ENCODE assay signal across 9 mouse cellular contexts in genomic region chr7:18927759-18928158, GRCm38 (mm10). TPM values are rescaled to one million over a fixed set of nuclear protein-coding genes. Genes with fewer than 3 reads are reported as not detected.
DNase-seq lines count a peak whose midpoint lies in the region; ATAC-seq lines count a peak whose summit lies in the region.
"Had no signal": no experiment of that assay in that cellular context is flagged by ENCODE, and none has a peak within 500 bp of the region (broad histone marks: within the 10 kb centered on the region; RNA-seq: fewer than 3 reads in every experiment).

No protein-coding gene starts in this region.

- DNase-seq in gastrocnemius, postnatal 25 days: peak; percentile 50
- no peak for DNase-seq in gastrocnemius, postnatal 4 days (ENCODE audit: low spot score in 2 of 2)
- DNase-seq in heart, adult 8-10 months (ENCODE audit: low spot score): peak; percentile 77
- DNase-seq in kidney, adult 8-10 months: peak; percentile 46 to 54
- DNase-seq in right cerebral cortex, adult 18-20 months: no peak
- no peak for DNase-seq in urinary bladder, postnatal 4 days (ENCODE audit: low spot score in 2 of 2)
- DNase-seq in embryo, embryonic 10 days (ENCODE audit: low spot score): no peak

- peak overlapping the region; percentile 98 for H3K9ac ChIP-seq in midbrain, embryonic 13.5 days (replicated peaks)

- no peaks in the 10 kb centered on the region for H3K36me3 ChIP-seq in midbrain, embryonic 13.5 days

- H3K4me2 ChIP-seq in midbrain, embryonic 13.5 days (replicated peaks): peak overlapping the region; percentile 83

- no peaks in the 10 kb centered on the region for H3K9me3 ChIP-seq in midbrain, embryonic 13.5 days

- peaks cover 85% of the 10 kb centered on the region for H3K4me1 ChIP-seq in midbrain, embryonic 13.5 days (replicated peaks)

- peak overlapping the region; percentile 98 for H3K27ac ChIP-seq in midbrain, embryonic 13.5 days

- 47% methylated on average over 3 of the region's 3 CpGs for WGBS in midbrain, embryonic 13.5 days

- peak overlapping the region; percentile 95 for H3K4me3 ChIP-seq in midbrain, embryonic 13.5 days (replicated peaks)

- no peaks in the 10 kb centered on the region for H3K27me3 ChIP-seq in midbrain, embryonic 13.5 days

- ATAC-seq in midbrain, embryonic 13.5 days: no peak

RNA-seq across cellular contexts. Expression of gene Nova2, which starts 2.1 kb away (rescaled TPM):
- total RNA-seq in gastrocnemius, postnatal 25 days (2021): 1 to 10 TPM; 1.7 to 2.1 TPM
- 1 to 10 TPM; 4.0 to 4.2 TPM for total RNA-seq in gastrocnemius, postnatal 4 days (2021)
- 1 to 10 TPM; 3.2 to 5.5 (median 5.1) TPM for total RNA-seq in heart, adult 8-10 months (2022)
- 16.5 and 18.6 TPM in 2 replicates for polyA plus RNA-seq in midbrain, embryonic 13.5 days (2015; fragmentation: Nextera tagmentation; extraction: Ambion mirVana)

RNA-seq across cellular contexts. Expression of gene Ccdc61, which starts 17.5 kb away (rescaled TPM):
- 1 to 10 TPM; 5.2 to 6.5 TPM for total RNA-seq in gastrocnemius, postnatal 25 days (2021)
- 10 to 100 TPM; 12.5 to 15.7 TPM for total RNA-seq in gastrocnemius, postnatal 4 days (2021)
- 10 to 100 TPM in 1 of 4 experiments, 1 to 10 TPM in 3; 7.4 to 10.7 (median 8.9) TPM for total RNA-seq in heart, adult 8-10 months (2022)
- polyA plus RNA-seq in midbrain, embryonic 13.5 days (2015; fragmentation: Nextera tagmentation; extraction: Ambion mirVana): 20.0 and 23.6 TPM in 2 replicates

RNA-seq across cellular contexts. Expression of gene Pglyrp1, which starts 56.6 kb away (rescaled TPM):
- under 1 TPM; 0.51 to 0.67 TPM for total RNA-seq in gastrocnemius, postnatal 25 days (2021)
- total RNA-seq in gastrocnemius, postnatal 4 days (2021): 1 to 10 TPM; 2.6 TPM
- 1 to 10 TPM; 1.1 to 6.7 (median 1.6) TPM for total RNA-seq in heart, adult 8-10 months (2022)
- polyA plus RNA-seq in midbrain, embryonic 13.5 days (2015; fragmentation: Nextera tagmentation; extraction: Ambion mirVana): 9.2 and 12.8 TPM in 2 replicates

RNA-seq across cellular contexts. Expression of gene Nanos2, which starts 59.4 kb away (rescaled TPM):
- total RNA-seq in gastrocnemius, postnatal 25 days (2021): not detected
- total RNA-seq in gastrocnemius, postnatal 4 days (2021): not detected
- total RNA-seq in heart, adult 8-10 months (2022): not detected
- polyA plus RNA-seq in midbrain, embryonic 13.5 days (2015; fragmentation: Nextera tagmentation; extraction: Ambion mirVana): 0.26 and 0.58 TPM in 2 replicates
- total RNA-seq: hematopoietic stem cell, adult 5-6 weeks had no signal

Comparison
In these comparisons a context has a peak if more than half of its experiments do, and no peak if none do; other contexts are left out.
1. DNase-seq: peak in gastrocnemius, postnatal 25 days (single experiment), heart, adult 8-10 months (single experiment) and kidney, adult 8-10 months (2 of 2); none in gastrocnemius, postnatal 4 days (0 of 2), right cerebral cortex, adult 18-20 months (single experiment), urinary bladder, postnatal 4 days (0 of 2) and embryo, embryonic 10 days (single experiment).